Mouse (Mus musculus) CH12.LX (cell line): ENCODE measurements around the gene Sergef. TPM values are rescaled to one million over a fixed set of nuclear protein-coding genes. Genes with fewer than 3 reads are reported as not detected.

Source experiments
- DNase-seq: peaks from one replicate; pipeline ENCODE4 v3.0.0-alpha.2; 2013; ENCODE audit errors: extremely low read depth
- H3K27ac ChIP-seq: 2 replicates; pipeline ENCODE4 v1.5.1; 2012; ENCODE audit warnings: low read depth, mild to moderate bottlenecking, control low read depth, moderate library complexity; ENCODE audit not compliant: insufficient read depth
- H3K27me3 ChIP-seq: replicated peaks from 2 replicates; pipeline ENCODE3; 2012; ENCODE audit warnings: inconsistent platforms
- H3K36me3 ChIP-seq, 2 experiments: replicated peaks in 1 of 2; 2 replicates each; pipeline versions ENCODE3 to v1.6.1; 2012; ENCODE audit warnings: inconsistent platforms in 1 of 2, low read length in 1 of 2, mild to moderate bottlenecking in 1 of 2, mixed read lengths in 1 of 2, moderate library complexity in 1 of 2; ENCODE audit not compliant: control insufficient read depth in 1 of 2, insufficient read depth in 1 of 2
- H3K4me1 ChIP-seq, 2 experiments: 2 replicates each; pipeline ENCODE4 v1.6.1; 2012; ENCODE audit warnings: inconsistent platforms in 1 of 2, moderate library complexity in 1 of 2; ENCODE audit not compliant: insufficient read depth in 2 of 2, control insufficient read depth in 1 of 2
- H3K4me2 ChIP-seq: 2 replicates; pipeline ENCODE4 v1.6.1; 2012; ENCODE audit warnings: low read depth, mild to moderate bottlenecking, control low read depth; ENCODE audit not compliant: poor library complexity, insufficient read depth, severe bottlenecking
- H3K4me3 ChIP-seq, 3 experiments: fragments of 150-350 bp in 1 of 3; sonication (generic) in 1 of 3; replicated peaks in 1 of 3; 2 replicates each; pipeline versions ENCODE3 to v1.5.1; 2011 to 2012; ENCODE audit warnings: low read depth in 2 of 3, low read length in 2 of 3, mild to moderate bottlenecking in 2 of 3, moderate library complexity in 2 of 3, control low read depth in 1 of 3, improper control_type of control experiment in 1 of 3, inconsistent platforms in 1 of 3, mixed read lengths in 1 of 3; ENCODE audit not compliant: poor library complexity in 1 of 3
- H3K79me2 ChIP-seq: replicated peaks from 2 replicates; pipeline ENCODE4 v1.6.1; 2012; ENCODE audit warnings: mild to moderate bottlenecking, moderate library complexity; ENCODE audit not compliant: control insufficient read depth, poor library complexity, insufficient read depth, severe bottlenecking; ENCODE audit errors: extremely low read depth
- H3K9ac ChIP-seq: 2 replicates; pipeline ENCODE4 v1.6.1; 2012; ENCODE audit warnings: low read depth, mild to moderate bottlenecking, control low read depth, moderate library complexity; ENCODE audit not compliant: insufficient read depth
- H3K9me3 ChIP-seq: replicated peaks from 2 replicates; pipeline ENCODE3; 2012; ENCODE audit warnings: low read length, inconsistent platforms, mixed read lengths
- BHLHE40 ChIP-seq: IDR thresholded peaks from 2 replicates; pipeline ENCODE4 v1.6.1; 2011; ENCODE audit warnings: mild to moderate bottlenecking, low read depth, low read length, improper control_type of control experiment
- CTCF ChIP-seq, 2 experiments: IDR thresholded peaks in 1 of 2; conservative IDR thresholded peaks in 1 of 2; 2 replicates each; pipeline ENCODE4 v1.5.1; 2011 to 2012; ENCODE audit warnings: low read depth in 2 of 2, low read length in 2 of 2, improper control_type of control experiment in 1 of 2, inconsistent platforms in 1 of 2, mild to moderate bottlenecking in 1 of 2, moderate library complexity in 1 of 2
- ELF1 ChIP-seq: IDR thresholded peaks from 2 replicates; pipeline ENCODE4 v1.6.1; 2014; ENCODE audit warnings: low read depth, mild to moderate bottlenecking, inconsistent platforms, low read length, improper control_type of control experiment
- HCFC1 ChIP-seq: IDR thresholded peaks from 2 replicates; pipeline ENCODE4 v1.6.1; 2012; ENCODE audit warnings: low read depth, mild to moderate bottlenecking, inconsistent platforms, low read length, improper control_type of control experiment
- JUND ChIP-seq: conservative IDR thresholded peaks from 2 replicates; pipeline ENCODE4 v1.6.1; 2011; ENCODE audit warnings: low read depth, low read length, improper control_type of control experiment
- KAT2A ChIP-seq: IDR thresholded peaks from 2 replicates; pipeline ENCODE4 v1.6.1; 2012; ENCODE audit warnings: low read length, improper control_type of control experiment, inconsistent platforms; ENCODE audit not compliant: insufficient replicate concordance
- MYC ChIP-seq: IDR thresholded peaks from 2 replicates; pipeline ENCODE4 v1.6.1; 2011; ENCODE audit warnings: low read depth, mild to moderate bottlenecking, improper control_type of control experiment, low read length
- NELFE ChIP-seq: IDR thresholded peaks from 2 replicates; pipeline ENCODE4 v1.6.1; 2011; ENCODE audit warnings: low read depth, low read length, improper control_type of control experiment
- NRF1 ChIP-seq: IDR thresholded peaks from 2 replicates; pipeline ENCODE4 v1.6.1; 2014; ENCODE audit warnings: low read depth, mild to moderate bottlenecking, inconsistent platforms, low read length, improper control_type of control experiment, moderate library complexity
- POLR2A ChIP-seq: IDR thresholded peaks from 2 replicates; pipeline ENCODE4 v1.6.1; 2011; ENCODE audit warnings: low read depth, mild to moderate bottlenecking, improper control_type of control experiment, low read length
- POLR2AphosphoS2 ChIP-seq: IDR thresholded peaks from 2 replicates; pipeline ENCODE4 v1.6.1; 2011; ENCODE audit warnings: low read depth, low read length, improper control_type of control experiment
- RAD21 ChIP-seq: IDR thresholded peaks from 2 replicates; pipeline ENCODE4 v1.6.1; 2011; ENCODE audit warnings: low read depth, mild to moderate bottlenecking, low read length, improper control_type of control experiment, moderate library complexity
- RCOR1 ChIP-seq: conservative IDR thresholded peaks from 2 replicates; pipeline ENCODE4 v1.6.1; 2012; ENCODE audit warnings: low read depth, mild to moderate bottlenecking, inconsistent platforms, low read length, improper control_type of control experiment
- SIN3A ChIP-seq: IDR thresholded peaks from 2 replicates; pipeline ENCODE4 v1.6.1; 2012; ENCODE audit warnings: low read length, improper control_type of control experiment, inconsistent platforms
- SMC3 ChIP-seq: IDR thresholded peaks from 2 replicates; pipeline ENCODE4 v1.6.1; 2011; ENCODE audit warnings: low read depth, low read length, improper control_type of control experiment
- TBP ChIP-seq: conservative IDR thresholded peaks from 2 replicates; pipeline ENCODE4 v1.6.1; 2011; ENCODE audit warnings: low read depth, low read length, improper control_type of control experiment
- USF1 ChIP-seq: IDR thresholded peaks from 2 replicates; pipeline ENCODE4 v1.6.1; 2014; ENCODE audit warnings: low read depth, mild to moderate bottlenecking, inconsistent platforms, low read length, improper control_type of control experiment
- ZKSCAN1 ChIP-seq: IDR thresholded peaks from 2 replicates; pipeline ENCODE4 v1.6.1; 2012; ENCODE audit warnings: low read depth, inconsistent platforms, low read length, improper control_type of control experiment, borderline replicate concordance
- ZMIZ1 ChIP-seq: IDR thresholded peaks from 2 replicates; pipeline ENCODE4 v1.6.1; 2012; ENCODE audit warnings: low read depth, mild to moderate bottlenecking, inconsistent platforms, low read length, improper control_type of control experiment
- ZNF384 ChIP-seq: IDR thresholded peaks from 2 replicates; pipeline ENCODE4 v1.6.1; 2012; ENCODE audit warnings: low read depth, low read length, improper control_type of control experiment, inconsistent platforms
- dilution Hi-C: fragments of 300-500 bp; cut with MboI; formaldehyde crosslinking; loops from 2 replicates; pipeline ENCODE4 v1.14.3; 2020; ENCODE audit warnings: low sequenced_read_pairs; ENCODE audit not compliant: extremely low pct_unique_long_range_greater_than_20kb, extremely low pct_ligation_motif_present
- in situ Hi-C: fragments of 300-500 bp; cut with MboI; formaldehyde crosslinking; loops from 3 replicates; pipeline ENCODE4 v1.14.3; 2019; ENCODE audit warnings: low sequenced_read_pairs, low pct_ligation_motif_present, low pct_unique_long_range_greater_than_20kb, mixed read lengths
- polyA plus RNA-seq: library from polyadenylated mRNA; unstranded; fragments of >175 nt; gene quantifications from 2 replicates; pipeline ENCODE4 v1.2.1, GENCODE M21; 2012; ENCODE audit warnings: low read depth; ENCODE audit not compliant: insufficient read length
- total RNA-seq, 2 experiments: library from RNA; depleted of rRNA; stranded (reverse); fragments of 300-350 nt in 1 of 2; fragments of >200 nt in 1 of 2; gene quantifications; 2 replicates each; pipeline ENCODE4 v1.2.3; 2012 to 2014

The Sergef gene
- total and polyA plus RNA-seq, 3 experiments = 13.0 to 18.0 (median 14.1) TPM

DNA sequence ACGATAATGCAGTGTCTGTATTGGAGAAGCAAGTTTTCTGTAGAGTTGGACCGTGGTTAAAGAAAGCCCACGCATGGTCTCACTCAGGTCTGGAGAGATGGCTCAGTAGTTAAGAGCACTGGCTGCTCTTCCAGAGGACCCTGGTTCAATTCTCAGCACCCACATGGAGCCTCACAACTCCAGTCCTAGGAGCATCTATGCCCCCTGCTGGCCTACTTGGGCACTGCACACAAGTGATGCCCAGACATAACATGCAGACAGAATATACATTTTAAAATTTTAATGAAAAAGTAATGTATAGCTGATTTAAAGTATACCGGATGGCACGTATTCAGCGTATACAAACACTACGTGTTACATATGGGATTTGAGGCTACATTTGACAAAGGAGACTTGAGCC, 74.2 kb downstream of the Sergef start:
- no peaks in the 10 kb centered on the region for H3K79me2 ChIP-seq
- H3K27ac ChIP-seq = no peak overlapping the region
- H3K36me3 ChIP-seq = peaks cover 0 to 50% of the 10 kb centered on the region in 2 experiments
- no peak overlapping the region for H3K4me2 ChIP-seq
- H3K27me3 ChIP-seq = no peaks in the 10 kb centered on the region
- H3K4me1 ChIP-seq = peaks cover 0 to 11% of the 10 kb centered on the region in 2 experiments; a peak in 2 of 4 replicates
- peaks cover 16% of the 10 kb centered on the region for H3K9me3 ChIP-seq
- in situ Hi-C loops = no loop called here
- TF ChIP-seq ZNF384 (no peak), RCOR1 (no peak), HCFC1 (no peak), SIN3A (no peak), NELFE (no peak), ZMIZ1 (no peak), BHLHE40 (no peak), MYC (no peak), ELF1 (no peak), CTCF (conservative IDR thresholded peaks at IDR 0.05 in 1 of 2, IDR thresholded peaks at IDR 0.05 in 1 of 2; ENCODE audit: low read depth in 2 of 2, low read length in 2 of 2) (no peak; a peak in 1 of 4 replicates), POLR2AphosphoS2 (no peak), TBP (no peak), SMC3 (no peak), USF1 (no peak), ZKSCAN1 (no peak), JUND (no peak), KAT2A (no peak), POLR2A (no peak)
- dilution Hi-C loops = no loop called here
- DNase-seq = no peak
- no peak overlapping the region for H3K4me3 ChIP-seq
- H3K9ac ChIP-seq = no peak overlapping the region

DNA sequence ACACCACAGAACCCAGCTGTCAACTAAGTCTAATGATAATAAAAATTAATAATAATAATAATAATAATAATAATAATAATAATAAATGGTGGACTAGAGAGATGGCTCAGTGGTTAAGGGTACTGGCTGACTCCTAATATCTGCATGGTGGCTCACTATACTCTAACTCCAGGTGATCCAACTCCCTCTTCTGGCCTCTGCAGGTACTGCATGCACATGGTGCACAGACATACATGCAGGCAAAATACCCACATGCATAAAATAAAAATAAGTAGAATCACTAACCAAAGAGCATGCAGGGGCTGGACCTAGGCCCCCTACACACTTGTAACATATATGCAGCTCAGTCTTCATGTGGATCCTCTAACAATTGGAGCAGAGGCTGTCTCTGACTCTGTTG, 75.8 kb downstream of the Sergef start:
- H3K36me3 ChIP-seq = peaks cover 0 to 50% of the 10 kb centered on the region in 2 experiments
- dilution Hi-C loops = no loop called here
- H3K27me3 ChIP-seq = no peaks in the 10 kb centered on the region
- peaks cover 16% of the 10 kb centered on the region for H3K9me3 ChIP-seq
- in situ Hi-C loops = no loop called here
- peaks cover 0 to 26% of the 10 kb centered on the region in 2 experiments; a peak in 2 of 4 replicates for H3K4me1 ChIP-seq
- DNase-seq = no peak
- H3K9ac ChIP-seq = no peak overlapping the region
- no peaks in the 10 kb centered on the region for H3K79me2 ChIP-seq
- H3K4me2 ChIP-seq = no peak overlapping the region
- no peak for TF ChIP-seq KAT2A
- no peak for TF ChIP-seq POLR2A
- TF ChIP-seq CTCF (conservative IDR thresholded peaks at IDR 0.05 in 1 of 2, IDR thresholded peaks at IDR 0.05 in 1 of 2; ENCODE audit: low read depth in 2 of 2, low read length in 2 of 2) = no peak
- no peak for TF ChIP-seq NRF1
- no peak for TF ChIP-seq RAD21
- no peak overlapping the region for H3K27ac ChIP-seq
- H3K4me3 ChIP-seq = no peak overlapping the region
